Mouse (Mus musculus): Measurements from ENCODE around the gene E2f1. TPM values are rescaled to one million over a fixed set of nuclear protein-coding genes. Genes with fewer than 3 reads are reported as not detected.

Gene E2f1
- polyA plus RNA-seq, 1 experiment from 2014 or later, result 0.92 TPM

DNA sequence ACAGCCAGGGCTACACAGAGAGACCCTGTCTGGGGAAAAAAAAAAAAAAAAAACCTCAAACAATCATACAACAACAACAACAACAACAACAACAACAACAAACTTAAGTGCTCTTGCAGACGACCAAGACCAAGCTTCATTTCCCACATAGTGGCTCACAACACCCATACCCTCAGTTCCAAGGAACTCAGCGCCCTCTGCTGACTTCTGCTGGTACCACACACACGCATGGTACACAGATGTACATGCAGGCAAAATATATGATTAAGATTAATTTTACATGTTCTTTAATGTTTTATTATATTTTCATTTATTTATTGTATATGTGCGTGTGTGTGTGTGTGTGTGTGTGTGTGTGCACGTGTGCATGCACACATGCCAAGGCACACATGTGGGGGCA is 16.7 kb upstream of the E2f1 start:
- ATAC-seq (ENCODE audit: low read depth), result no peak
- H3K36me3 ChIP-seq (ENCODE audit: control insufficient read depth, insufficient read depth, low read length), result 0 out of 2 replicates have a peak, but pooled peaks cover 5% of the 10 kb centered on the region
- H3K4me1 ChIP-seq (ENCODE audit: control insufficient read depth, insufficient read depth, low read length), result 0 out of 2 replicates have a peak, but pooled peaks cover 4% of the 10 kb centered on the region
- H3K9me3 ChIP-seq (ENCODE audit: control insufficient read depth, low read length), result no peaks in the 10 kb centered on the region
- no peak overlapping the region for H3K4me3 ChIP-seq (ENCODE audit: low read depth, low read length)
- H3K27ac ChIP-seq (ENCODE audit: low read depth, low read length), result no peak overlapping the region
- no peak overlapping the region for H3K9ac ChIP-seq (replicated peaks; ENCODE audit: low read depth, low read length)
- H3K4me2 ChIP-seq (ENCODE audit: low read depth, low read length), result no peak overlapping the region
- no peaks in the 10 kb centered on the region for H3K27me3 ChIP-seq (ENCODE audit: control insufficient read depth, insufficient read depth, low read length)
- 75% methylated on average over 5 of the region's 5 CpGs for WGBS

DNA sequence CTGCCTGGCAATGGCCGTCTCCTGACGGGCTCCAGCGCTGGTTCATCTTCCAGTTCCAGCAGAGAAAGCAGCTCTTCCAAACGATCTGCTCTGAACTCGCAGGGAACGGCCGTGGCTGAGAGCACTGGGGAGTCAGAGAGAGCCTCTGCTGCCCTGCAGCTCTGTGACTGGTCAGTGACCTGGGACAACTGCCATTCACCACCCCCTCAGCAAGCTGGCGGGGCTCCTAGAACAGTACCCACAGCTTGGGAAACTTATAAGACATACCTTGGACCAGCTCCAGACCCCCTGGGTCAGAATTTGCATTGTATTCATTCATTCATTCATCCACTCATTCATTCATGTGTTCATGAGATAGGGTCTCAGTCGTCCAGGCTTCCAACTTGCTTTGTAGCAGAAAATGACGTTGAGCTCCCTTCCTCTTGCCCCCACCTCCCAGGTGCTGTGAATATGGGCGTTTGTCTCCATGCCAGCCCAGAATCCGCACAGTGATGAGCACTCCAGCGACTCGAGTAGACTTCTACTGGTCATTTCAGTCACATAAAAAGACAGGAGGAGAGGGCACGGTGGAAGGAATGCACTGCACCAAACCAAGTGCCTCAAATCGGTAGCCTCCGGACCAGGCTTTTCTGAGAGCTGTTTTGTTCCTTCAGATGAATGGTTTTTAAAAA is 15.4 kb upstream of the E2f1 start:
- Histone ChIP-seq H3K27me3 (ENCODE audit: control insufficient read depth, insufficient read depth, low read length) (no peaks in the 10 kb centered on the region), H3K4me3 (ENCODE audit: low read depth, low read length) (no peak overlapping the region), H3K36me3 (ENCODE audit: control insufficient read depth, insufficient read depth, low read length) (0 out of 2 replicates have a peak, but pooled peaks cover 5% of the 10 kb centered on the region), H3K27ac (ENCODE audit: low read depth, low read length) (no peak overlapping the region), H3K9me3 (ENCODE audit: control insufficient read depth, low read length) (no peaks in the 10 kb centered on the region), H3K4me1 (ENCODE audit: control insufficient read depth, insufficient read depth, low read length) (0 out of 2 replicates have a peak, but pooled peaks cover 4% of the 10 kb centered on the region), H3K9ac (replicated peaks; ENCODE audit: low read depth, low read length) (no peak overlapping the region), H3K4me2 (ENCODE audit: low read depth, low read length) (no peak overlapping the region)
- ATAC-seq (ENCODE audit: low read depth), result peak; percentile 8; the same call in 1 of the 2 replicates
- 50% methylated on average over 17 of the region's 17 CpGs for WGBS

DNA sequence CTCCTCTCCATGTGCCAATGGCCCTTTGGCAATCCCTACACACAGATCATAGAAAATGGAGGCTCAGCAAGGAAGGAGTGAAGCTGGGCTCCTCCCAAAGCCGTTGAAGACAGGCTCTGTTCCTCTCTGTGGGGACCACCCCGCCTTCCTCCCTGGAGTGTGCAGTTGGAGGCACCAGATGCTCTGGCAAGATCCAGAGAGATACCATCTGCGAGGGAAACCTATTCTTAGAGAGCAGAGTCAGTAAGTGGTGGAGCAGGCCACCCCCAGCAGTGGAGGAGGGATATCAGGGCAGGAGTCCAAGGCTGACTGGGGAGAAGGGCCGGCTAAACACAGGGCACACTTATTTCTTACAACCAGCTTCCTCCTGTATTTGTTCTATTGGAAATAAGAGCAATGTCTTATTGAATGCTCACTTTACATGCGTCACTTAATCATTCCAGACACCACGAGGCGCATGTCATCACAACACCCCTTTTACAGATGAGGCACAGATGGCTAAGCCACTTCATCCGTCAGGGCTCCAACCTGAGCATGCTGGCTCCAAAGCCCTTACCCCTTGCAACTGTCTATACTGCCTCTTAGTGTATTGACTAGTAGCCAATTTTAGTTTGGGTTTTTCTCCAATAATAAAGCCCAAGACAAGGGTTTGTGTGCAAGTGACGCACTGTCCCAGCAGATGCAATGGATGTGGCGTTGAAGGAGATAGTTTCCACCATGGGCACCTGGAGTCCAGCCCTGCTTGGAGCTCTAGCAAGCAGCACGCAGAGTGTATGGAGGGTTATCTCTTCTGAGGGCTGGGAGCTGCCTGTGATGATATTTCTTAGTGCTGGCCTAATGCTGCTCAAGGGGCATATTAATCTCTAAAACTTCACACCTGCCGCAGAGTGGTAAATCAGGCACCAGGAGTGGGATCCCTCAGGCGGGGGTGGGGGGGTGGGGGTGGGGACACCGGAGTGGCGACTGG is 14.5 kb upstream of the E2f1 start:
- peak; percentile 82 for ATAC-seq (ENCODE audit: low read depth)
- Histone ChIP-seq H3K4me2 (ENCODE audit: low read depth, low read length) (no peak overlapping the region), H3K27ac (ENCODE audit: low read depth, low read length) (0 out of 2 replicates have a peak overlapping the region, but pooled peaks have one; percentile 16), H3K27me3 (ENCODE audit: control insufficient read depth, insufficient read depth, low read length) (no peaks in the 10 kb centered on the region), H3K9me3 (ENCODE audit: control insufficient read depth, low read length) (no peaks in the 10 kb centered on the region), H3K36me3 (ENCODE audit: control insufficient read depth, insufficient read depth, low read length) (0 out of 2 replicates have a peak, but pooled peaks cover 5% of the 10 kb centered on the region), H3K4me1 (ENCODE audit: control insufficient read depth, insufficient read depth, low read length) (0 out of 2 replicates have a peak, but pooled peaks cover 4% of the 10 kb centered on the region), H3K9ac (replicated peaks; ENCODE audit: low read depth, low read length) (no peak overlapping the region), H3K4me3 (ENCODE audit: low read depth, low read length) (no peak overlapping the region)
- 39% methylated on average over 15 of the region's 15 CpGs for WGBS

DNA sequence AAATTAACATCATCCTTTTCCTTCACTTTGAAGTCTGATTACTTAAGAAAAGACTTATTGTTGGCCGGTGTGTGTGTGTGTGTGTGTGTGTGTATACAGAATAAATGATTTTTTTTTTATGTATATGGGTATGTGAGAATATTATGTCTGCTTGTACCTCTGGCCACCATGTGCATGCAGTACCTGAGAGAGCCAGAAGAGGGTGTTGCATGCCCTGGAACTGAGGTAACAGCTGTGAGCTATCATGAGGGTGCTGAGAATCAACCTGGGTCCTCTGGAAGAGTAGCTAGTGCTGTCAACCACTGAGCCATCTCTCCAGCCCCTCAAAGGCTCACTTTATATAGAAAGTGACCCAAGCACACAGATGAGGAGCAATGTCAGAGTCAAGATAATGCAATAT is 11.7 kb upstream of the E2f1 start:
- H3K9ac ChIP-seq (replicated peaks; ENCODE audit: low read depth, low read length), result no peak overlapping the region
- H3K9me3 ChIP-seq (ENCODE audit: control insufficient read depth, low read length), result no peaks in the 10 kb centered on the region
- no peak overlapping the region for H3K4me2 ChIP-seq (ENCODE audit: low read depth, low read length)
- H3K27me3 ChIP-seq (ENCODE audit: control insufficient read depth, insufficient read depth, low read length), result no peaks in the 10 kb centered on the region
- no peak overlapping the region for H3K27ac ChIP-seq (ENCODE audit: low read depth, low read length)
- WGBS, result 93% methylated on average over 1 of the region's 1 CpGs
- no peaks in the 10 kb centered on the region for H3K36me3 ChIP-seq (ENCODE audit: control insufficient read depth, insufficient read depth, low read length)
- 0 out of 2 replicates have a peak, but pooled peaks cover 8% of the 10 kb centered on the region for H3K4me1 ChIP-seq (ENCODE audit: control insufficient read depth, insufficient read depth, low read length)
- H3K4me3 ChIP-seq (ENCODE audit: low read depth, low read length), result no peak overlapping the region
- no peak for ATAC-seq (ENCODE audit: low read depth)

DNA sequence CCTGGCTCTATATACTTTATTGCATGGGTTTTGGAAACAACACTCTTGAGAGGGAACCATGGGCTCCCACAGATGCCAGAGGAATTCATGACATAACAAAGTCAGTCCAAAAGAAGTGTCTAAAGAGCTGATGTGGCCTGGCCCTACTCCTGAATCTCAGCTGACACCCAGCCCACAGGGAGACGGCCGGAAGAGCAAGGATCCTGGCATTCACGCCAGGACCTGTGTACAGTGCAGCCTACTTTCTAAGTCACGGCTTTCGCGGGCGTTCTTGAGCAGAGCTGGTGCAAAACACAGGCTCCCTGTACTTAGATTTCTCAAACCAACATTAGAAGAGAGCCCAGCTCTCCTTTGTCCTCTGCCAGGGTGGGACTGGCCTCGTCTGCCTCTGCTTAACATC is 10.9 kb upstream of the E2f1 start:
- H3K36me3 ChIP-seq (ENCODE audit: control insufficient read depth, insufficient read depth, low read length), result no peaks in the 10 kb centered on the region
- 83% methylated on average over 8 of the region's 8 CpGs for WGBS
- no peak overlapping the region for H3K4me3 ChIP-seq (ENCODE audit: low read depth, low read length)
- no peak overlapping the region for H3K9ac ChIP-seq (replicated peaks; ENCODE audit: low read depth, low read length)
- H3K4me1 ChIP-seq (ENCODE audit: control insufficient read depth, insufficient read depth, low read length), result 0 out of 2 replicates have a peak, but pooled peaks cover 8% of the 10 kb centered on the region
- no peaks in the 10 kb centered on the region for H3K27me3 ChIP-seq (ENCODE audit: control insufficient read depth, insufficient read depth, low read length)
- no peaks in the 10 kb centered on the region for H3K9me3 ChIP-seq (ENCODE audit: control insufficient read depth, low read length)
- ATAC-seq (ENCODE audit: low read depth), result no peak
- H3K27ac ChIP-seq (ENCODE audit: low read depth, low read length), result no peak overlapping the region
- no peak overlapping the region for H3K4me2 ChIP-seq (ENCODE audit: low read depth, low read length)

DNA sequence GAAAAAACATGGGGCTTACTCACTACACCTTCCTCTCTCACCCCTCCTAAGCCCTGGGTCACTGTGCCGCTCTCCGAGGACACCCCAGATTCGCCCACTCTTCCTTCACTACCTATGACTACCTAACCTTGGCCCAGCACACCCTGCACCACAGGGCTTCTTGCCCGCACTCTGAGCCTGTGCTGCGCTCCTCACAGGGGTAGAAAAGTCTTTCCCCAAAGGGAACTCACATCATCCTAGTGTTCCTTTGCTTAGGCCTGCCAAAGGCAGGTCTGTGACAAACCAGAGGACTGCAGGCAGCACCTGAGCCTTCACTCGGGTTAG is 8.0 kb upstream of the E2f1 start:
- ATAC-seq (ENCODE audit: low read depth), result no peak
- no peak overlapping the region for H3K9ac ChIP-seq (replicated peaks; ENCODE audit: low read depth, low read length)
- peak overlapping the region; percentile 44; the same call in 1 of the 2 replicates for H3K27ac ChIP-seq (ENCODE audit: low read depth, low read length)

DNA sequence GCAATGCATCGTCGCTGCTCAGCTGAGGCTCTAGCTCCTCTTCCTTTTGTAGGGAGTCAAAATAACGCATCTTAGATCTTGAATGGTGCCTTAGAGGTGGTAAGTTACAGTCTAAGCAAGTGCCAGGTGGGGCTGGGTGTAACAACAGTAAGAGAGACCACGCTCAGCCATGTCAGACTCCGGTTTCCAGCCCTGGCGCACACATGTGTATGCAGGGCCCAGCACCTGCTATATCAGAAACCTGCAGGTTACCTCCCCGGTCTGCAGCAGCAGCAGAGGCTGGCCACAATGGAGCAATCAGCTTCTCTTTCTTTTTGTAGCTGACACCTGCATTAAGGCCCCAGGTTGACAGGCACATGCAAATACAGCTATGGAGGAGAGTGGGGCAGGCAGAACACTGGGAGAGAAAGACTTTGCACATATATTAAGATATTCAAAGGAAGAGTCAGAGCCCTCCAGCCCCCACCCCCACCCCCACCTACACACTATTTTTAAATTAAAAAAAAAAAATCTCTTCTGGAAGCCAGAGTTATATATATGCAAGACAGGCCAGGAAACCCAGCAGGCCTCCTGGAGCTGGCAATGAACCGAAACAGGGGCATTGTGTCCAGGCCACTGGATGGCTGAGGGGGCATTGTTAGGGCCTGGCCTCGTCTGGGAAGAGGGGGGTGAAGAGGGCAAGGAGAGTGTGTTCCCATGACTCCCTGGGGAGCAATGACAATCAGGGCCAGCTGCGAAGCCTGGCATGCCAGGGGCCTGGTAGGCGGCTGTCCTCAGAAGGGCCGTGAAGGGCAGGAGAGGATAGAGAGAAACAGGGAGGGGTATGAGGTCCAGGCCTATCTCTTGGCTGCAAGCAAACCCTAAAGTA is 7.4 kb upstream of the E2f1 start:
- Histone ChIP-seq H3K4me3 (ENCODE audit: low read depth, low read length) (no peak overlapping the region), H3K9me3 (ENCODE audit: control insufficient read depth, low read length) (no peaks in the 10 kb centered on the region), H3K4me2 (ENCODE audit: low read depth, low read length) (no peak overlapping the region), H3K36me3 (ENCODE audit: control insufficient read depth, insufficient read depth, low read length) (no peaks in the 10 kb centered on the region), H3K27ac (ENCODE audit: low read depth, low read length) (peak overlapping the region; percentile 44; the same call in 1 of the 2 replicates), H3K27me3 (ENCODE audit: control insufficient read depth, insufficient read depth, low read length) (no peaks in the 10 kb centered on the region), H3K4me1 (ENCODE audit: control insufficient read depth, insufficient read depth, low read length) (0 out of 2 replicates have a peak, but pooled peaks cover 7% of the 10 kb centered on the region), H3K9ac (replicated peaks; ENCODE audit: low read depth, low read length) (no peak overlapping the region)
- ATAC-seq (ENCODE audit: low read depth), result peak; percentile 63; the same call in 1 of the 2 replicates
- 23% methylated on average over 12 of the region's 12 CpGs for WGBS

More for the DNA sequence above, 8.0 kb upstream of the E2f1 start:
- Histone ChIP-seq H3K4me2 (ENCODE audit: low read depth, low read length) (no peak overlapping the region), H3K9me3 (ENCODE audit: control insufficient read depth, low read length) (no peaks in the 10 kb centered on the region), H3K4me3 (ENCODE audit: low read depth, low read length) (no peak overlapping the region), H3K4me1 (ENCODE audit: control insufficient read depth, insufficient read depth, low read length) (0 out of 2 replicates have a peak, but pooled peaks cover 7% of the 10 kb centered on the region), H3K27me3 (ENCODE audit: control insufficient read depth, insufficient read depth, low read length) (no peaks in the 10 kb centered on the region), H3K36me3 (ENCODE audit: control insufficient read depth, insufficient read depth, low read length) (no peaks in the 10 kb centered on the region)
- 65% methylated on average over 6 of the region's 6 CpGs for WGBS

DNA sequence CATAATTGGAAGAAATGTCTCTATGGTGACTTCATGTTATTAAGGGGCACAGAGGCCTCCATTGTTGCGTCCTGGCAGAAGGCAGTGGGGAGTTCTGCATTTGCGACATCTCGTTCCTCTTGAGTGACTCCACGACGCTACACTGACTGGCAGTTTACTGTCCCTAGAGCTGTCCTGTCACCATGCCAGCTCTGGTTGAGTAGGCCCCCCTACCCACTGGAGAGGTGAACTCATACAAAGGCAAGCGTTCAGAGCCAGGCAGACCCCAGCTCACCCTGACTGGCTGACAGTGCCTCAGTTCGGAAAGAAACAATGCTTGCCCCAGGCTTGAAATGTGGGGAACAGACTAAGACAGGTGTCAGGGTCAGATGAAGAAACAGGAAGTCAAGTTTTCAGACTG is 4.6 kb upstream of the E2f1 start:
- no peak overlapping the region for H3K9ac ChIP-seq (replicated peaks; ENCODE audit: low read depth, low read length)

More for the DNA sequence above, 4.6 kb upstream of the E2f1 start:
- Histone ChIP-seq H3K9me3 (ENCODE audit: control insufficient read depth, low read length) (no peaks in the 10 kb centered on the region), H3K36me3 (ENCODE audit: control insufficient read depth, insufficient read depth, low read length) (no peaks in the 10 kb centered on the region), H3K27me3 (ENCODE audit: control insufficient read depth, insufficient read depth, low read length) (no peaks in the 10 kb centered on the region), H3K4me2 (ENCODE audit: low read depth, low read length) (no peak overlapping the region), H3K4me1 (ENCODE audit: control insufficient read depth, insufficient read depth, low read length) (0 out of 2 replicates have a peak, but pooled peaks cover 7% of the 10 kb centered on the region), H3K27ac (ENCODE audit: low read depth, low read length) (no peak overlapping the region), H3K4me3 (ENCODE audit: low read depth, low read length) (no peak overlapping the region)
- 26% methylated on average over 7 of the region's 7 CpGs for WGBS
- ATAC-seq (ENCODE audit: low read depth), result no peak

Measured in neural tube, embryonic 14.5 days (tissue).